Mouse (Mus musculus) forebrain, embryonic 12.5 days (tissue): ENCODE data around the gene Isg20l2. TPM values are rescaled to one million over a fixed set of nuclear protein-coding genes. Genes with fewer than 3 reads are reported as not detected.

Experiments
- ATAC-seq: fragments of 200-750 bp; cut with Nextera tagmentation; 2 replicates; pipeline ENCODE4 v1.8.0; 2017; ENCODE audit warnings: moderate TSS enrichment; ENCODE audit not compliant: low FRiP score
- H3K27ac ChIP-seq: fragments of 300-500 bp; sonication (generic); 2 replicates; pipeline ENCODE4 v1.5.1; 2016; ENCODE audit warnings: mild to moderate bottlenecking
- H3K27me3 ChIP-seq: fragments of 300-500 bp; sonication (generic); 2 replicates; pipeline ENCODE4 v1.6.1; 2016; ENCODE audit warnings: mild to moderate bottlenecking
- H3K36me3 ChIP-seq: fragments of 300-500 bp; sonication (generic); replicated peaks from 2 replicates; pipeline ENCODE4 v1.6.1; 2016; ENCODE audit warnings: mild to moderate bottlenecking
- H3K4me1 ChIP-seq: fragments of 300-500 bp; sonication (generic); 2 replicates; pipeline ENCODE4 v1.6.1; 2016
- H3K4me2 ChIP-seq: fragments of 300-500 bp; sonication (generic); 2 replicates; pipeline ENCODE4 v1.6.1; 2016; ENCODE audit warnings: mild to moderate bottlenecking, moderate library complexity
- H3K4me3 ChIP-seq: fragments of 300-500 bp; sonication (generic); replicated peaks from 2 replicates; pipeline ENCODE4 v1.5.1; 2016; ENCODE audit warnings: mild to moderate bottlenecking
- H3K9ac ChIP-seq: fragments of 300-500 bp; sonication (generic); 2 replicates; pipeline ENCODE4 v1.6.1; 2016; ENCODE audit warnings: mild to moderate bottlenecking
- H3K9me3 ChIP-seq: fragments of 300-500 bp; sonication (generic); 2 replicates; pipeline ENCODE4 v1.6.1; 2016
- WGBS: fragments of 180-500 bp; shearing (Covaris S2); methylation state at CpG from one replicate; pipeline ENCODE4 v1.1.7; 2016; 5-methylcytosine and 5-hydroxymethylcytosine counted together
- polyA plus RNA-seq: library from polyadenylated mRNA; unstranded; fragments of >200 nt; fragmentation: Nextera tagmentation; extraction: Ambion mirVana; gene quantifications from 2 replicates; pipeline ENCODE4 v1.2.1, GENCODE M21; 2016

Isg20l2 gene
- polyA plus RNA-seq, 1 experiment from 2014 or later, result 80.5 TPM

DNA sequence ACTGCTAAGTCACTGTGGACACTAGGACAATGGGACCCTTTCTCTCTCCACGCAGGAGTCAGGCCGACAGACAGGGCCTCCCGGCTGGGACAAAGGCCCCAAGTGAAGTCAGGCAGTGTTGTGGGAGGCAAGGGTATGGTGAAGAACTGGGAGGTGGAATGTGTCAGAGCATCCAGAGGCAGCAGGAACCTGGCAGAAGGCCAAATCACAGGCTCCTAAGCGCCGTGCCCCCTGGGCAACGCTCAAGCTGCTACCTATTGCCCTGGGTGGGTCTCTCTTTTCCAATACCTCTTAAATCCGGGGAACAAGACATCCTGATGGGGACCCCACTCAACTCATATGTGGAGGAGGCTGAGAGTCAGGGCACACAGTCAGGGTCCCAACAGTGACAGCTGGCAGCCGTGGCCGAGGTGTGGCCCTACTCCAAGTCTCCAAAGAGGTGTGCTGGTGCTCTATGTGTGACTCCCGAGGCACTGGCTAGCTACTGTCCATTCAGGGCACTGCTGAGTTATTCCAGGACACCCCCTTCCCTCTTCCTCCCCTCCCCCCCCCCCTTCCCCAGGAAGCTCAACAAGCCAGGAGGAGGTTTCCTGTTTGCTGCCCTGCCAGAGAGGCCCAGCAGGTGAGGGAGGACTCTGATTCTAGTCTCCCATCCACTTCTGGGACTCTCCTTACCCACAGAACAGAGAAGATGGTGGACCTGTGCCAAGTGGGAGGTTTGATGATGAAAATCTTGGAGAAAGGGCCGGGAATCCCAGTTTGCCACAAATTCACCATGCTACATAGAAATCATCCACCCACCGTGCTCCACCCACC, 55.6 kb downstream of the Isg20l2 start:
- Histone ChIP-seq H3K4me2 (peak overlapping the region; percentile 10), H3K27ac (peak overlapping the region; percentile 66), H3K9ac (peak overlapping the region; percentile 25; the same call in 1 of the 2 replicates), H3K4me1 (peaks cover 75% of the 10 kb centered on the region), H3K27me3 (peaks cover 24% of the 10 kb centered on the region), H3K4me3 (no peak overlapping the region), H3K9me3 (no peaks in the 10 kb centered on the region), H3K36me3 (no peaks in the 10 kb centered on the region)
- ATAC-seq, result no peak
- WGBS, result 34% methylated on average over 12 of the region's 12 CpGs

DNA sequence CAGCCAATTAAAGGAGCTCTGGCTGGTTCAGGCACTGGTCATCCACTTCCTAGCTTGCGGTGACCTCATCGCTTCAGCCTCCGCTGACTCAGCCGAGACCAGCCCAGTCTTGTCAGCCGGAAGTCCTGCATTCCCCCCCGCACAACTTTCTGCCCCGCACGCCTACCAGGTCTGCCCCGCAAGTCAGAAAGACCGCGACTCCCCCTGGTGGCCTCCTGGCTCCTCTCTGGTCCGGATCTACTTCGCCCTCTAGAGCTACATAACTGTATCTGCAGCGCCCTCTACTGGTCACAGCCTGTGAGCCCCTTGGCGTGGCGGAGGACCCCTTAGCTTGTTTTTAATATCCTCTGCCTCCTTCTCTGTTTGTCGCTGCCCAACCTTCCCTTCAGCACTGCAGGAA, 56.8 kb downstream of the Isg20l2 start:
- Histone ChIP-seq H3K9ac (peak overlapping the region; percentile 56; the same call in 1 of the 2 replicates), H3K4me3 (peak overlapping the region; percentile 39), H3K4me2 (peak overlapping the region; percentile 77), H3K27ac (peak overlapping the region; percentile 80), H3K4me1 (peaks cover 63% of the 10 kb centered on the region), H3K27me3 (peaks cover 34% of the 10 kb centered on the region), H3K9me3 (no peaks in the 10 kb centered on the region), H3K36me3 (no peaks in the 10 kb centered on the region)
- ATAC-seq, result peak; percentile 80
- WGBS, result 0% methylated on average over 17 of the region's 17 CpGs

DNA sequence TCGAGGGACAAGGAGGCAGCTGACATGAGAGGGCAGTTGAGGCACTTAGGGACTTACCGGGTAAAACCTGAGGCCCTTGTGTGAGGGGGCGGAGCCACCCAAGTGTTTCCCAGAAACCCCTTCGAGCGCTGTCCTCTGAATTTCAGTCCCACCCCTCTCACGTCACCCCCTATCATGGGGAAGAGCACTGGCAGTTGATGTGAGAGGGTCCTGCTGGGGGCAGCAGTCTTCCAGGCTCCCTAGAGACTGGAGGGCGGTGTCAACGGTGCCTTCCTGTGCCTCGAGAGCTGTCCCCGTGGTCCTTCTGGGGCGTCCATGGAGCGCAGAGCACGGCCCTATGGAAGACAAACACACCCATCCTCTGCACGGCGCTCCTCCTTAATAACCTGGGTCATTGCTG, 57.5 kb downstream of the Isg20l2 start:
- under 1% methylated on average over 15 of the region's 15 CpGs for WGBS
- Histone ChIP-seq H3K4me3 (peak overlapping the region; percentile 39), H3K9me3 (no peaks in the 10 kb centered on the region), H3K36me3 (no peaks in the 10 kb centered on the region), H3K27me3 (peaks cover 42% of the 10 kb centered on the region), H3K9ac (peak overlapping the region; percentile 56), H3K27ac (peak overlapping the region; percentile 80), H3K4me1 (peaks cover 56% of the 10 kb centered on the region), H3K4me2 (peak overlapping the region; percentile 77)
- peak; percentile 59 for ATAC-seq

DNA sequence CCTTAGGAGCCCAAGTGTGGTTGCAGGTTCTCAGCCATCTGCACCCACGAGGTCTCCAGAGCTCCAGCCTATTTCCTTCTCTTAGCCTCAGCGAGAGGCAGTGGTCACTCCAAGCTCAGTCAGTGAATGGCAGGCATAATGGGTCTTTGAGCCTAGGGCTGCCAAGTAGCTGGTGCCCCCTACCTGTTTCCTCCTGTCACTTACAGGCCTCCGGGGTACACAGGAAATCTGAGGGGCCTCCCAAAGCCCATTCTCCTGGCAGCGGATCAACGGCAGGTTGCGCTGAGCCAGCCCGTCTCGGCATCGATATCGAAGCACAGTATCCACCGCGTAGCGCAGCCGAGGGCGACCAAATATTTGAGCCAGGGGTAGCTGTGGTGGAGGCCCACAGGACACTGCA, 58.0 kb downstream of the Isg20l2 start:
- Histone ChIP-seq H3K27ac (peak overlapping the region; percentile 80), H3K27me3 (peaks cover 46% of the 10 kb centered on the region), H3K9me3 (no peaks in the 10 kb centered on the region), H3K4me3 (peak overlapping the region; percentile 39), H3K9ac (peak overlapping the region; percentile 56), H3K4me1 (peaks cover 51% of the 10 kb centered on the region), H3K4me2 (peak overlapping the region; percentile 77), H3K36me3 (no peaks in the 10 kb centered on the region)
- WGBS, result 7% methylated on average over 15 of the region's 15 CpGs
- peak; percentile 1; the same call in 1 of the 2 replicates for ATAC-seq

DNA sequence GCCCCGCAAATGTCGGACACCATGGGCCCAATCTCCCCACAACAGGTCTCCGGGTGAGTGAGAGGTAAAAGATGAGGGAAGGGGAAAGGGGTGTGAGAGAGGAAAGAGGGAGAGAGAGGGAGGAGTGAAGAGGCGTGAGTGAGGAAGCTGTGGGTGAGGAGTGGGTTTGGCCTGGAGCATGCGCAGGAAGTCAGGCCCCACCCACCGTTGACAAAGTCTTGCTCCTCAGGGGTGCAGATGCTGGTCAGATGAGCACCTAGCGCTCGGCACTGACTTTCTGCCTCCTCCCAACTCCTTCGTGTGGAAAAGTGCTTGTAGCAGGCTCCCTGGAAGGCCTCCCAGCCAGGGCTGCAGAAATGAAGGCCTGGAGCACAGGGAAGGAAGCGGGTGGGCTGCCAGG, 59.8 kb downstream of the Isg20l2 start:
- no peak overlapping the region for H3K9ac ChIP-seq
- no peak overlapping the region for H3K27ac ChIP-seq
- H3K4me3 ChIP-seq, result no peak overlapping the region
- no peak overlapping the region; the same call in 1 of the 2 replicates for H3K4me2 ChIP-seq
- peaks cover 33% of the 10 kb centered on the region for H3K4me1 ChIP-seq
- no peak for ATAC-seq
- 34% methylated on average over 10 of the region's 10 CpGs for WGBS
- no peaks in the 10 kb centered on the region for H3K36me3 ChIP-seq
- H3K27me3 ChIP-seq, result peaks cover 65% of the 10 kb centered on the region
- H3K9me3 ChIP-seq, result no peaks in the 10 kb centered on the region

Other genes with a start within 250 kb of the Isg20l2 start
- gene Lrrc71, start 181.7 kb upstream of the Isg20l2 start, polyA plus RNA-seq, result 0.26 and 0.37 TPM in 2 replicates
- gene Ntrk1, start 135.2 kb upstream of the Isg20l2 start, polyA plus RNA-seq, result 1.1 and 1.4 TPM in 2 replicates
- gene Insrr, start 133.4 kb upstream of the Isg20l2 start, polyA plus RNA-seq, result 0.65 and 1.0 TPM in 2 replicates
- gene Pear1, start 106.0 kb upstream of the Isg20l2 start, polyA plus RNA-seq, result 5.7 and 6.8 TPM in 2 replicates
- not detected in 2 replicates for gene Sh2d2a, start 83.6 kb upstream of the Isg20l2 start, polyA plus RNA-seq
- 15.8 and 15.9 TPM in 2 replicates for gene Prcc, start 44.7 kb upstream of the Isg20l2 start, polyA plus RNA-seq
- gene Hdgf, start 24.0 kb upstream of the Isg20l2 start, polyA plus RNA-seq, result 251 and 295 TPM in 2 replicates
- 75.8 and 86.1 TPM in 2 replicates for gene Mrpl24, start 10.8 kb upstream of the Isg20l2 start, polyA plus RNA-seq
- gene Rrnad1, start 403 bp downstream of the Isg20l2 start, polyA plus RNA-seq, result 20.5 and 23.7 TPM in 2 replicates
- gene Crabp2, start 18.4 kb downstream of the Isg20l2 start, polyA plus RNA-seq, result 246 TPM in 2 replicates
- gene Nes, start 40.8 kb downstream of the Isg20l2 start, polyA plus RNA-seq, result 148 and 162 TPM in 2 replicates
- 1.7 and 3.6 TPM in 2 replicates for gene Bcan, start 69.9 kb downstream of the Isg20l2 start, polyA plus RNA-seq
- gene Hapln2, start 97.3 kb downstream of the Isg20l2 start, polyA plus RNA-seq, result not detected in 2 replicates
- gene Gpatch4, start 112.8 kb downstream of the Isg20l2 start, polyA plus RNA-seq, result 31.4 and 32.0 TPM in 2 replicates
- gene Naxe, start 128.2 kb downstream of the Isg20l2 start, polyA plus RNA-seq, result 121 and 132 TPM in 2 replicates
- gene Ttc24, start 148.0 kb downstream of the Isg20l2 start, polyA plus RNA-seq, result 0.08 and 0.14 TPM in 2 replicates
- gene Iqgap3, start 151.7 kb downstream of the Isg20l2 start, polyA plus RNA-seq, result 24.9 and 27.3 TPM in 2 replicates
- gene Mef2d, start 212.1 kb downstream of the Isg20l2 start, polyA plus RNA-seq, result 17.7 and 20.3 TPM in 2 replicates